Mouse (Mus musculus): ENCODE data around the gene Bdh1.
A peak's percentile ranks its signal among the peaks of the same experiment; 100 is the strongest.
"Not testable (repeated sequence)": the region's sequence is repeated elsewhere in the genome, so short reads cannot be mapped to it uniquely, and the experiment has no call there.

Gene Bdh1

GRCm38 (mm10) chr16:31422000-31422399, at the start of gene Bdh1:
Gene Bdh1, plus strand, starts transcription at chr16:31422280.
- no peak for DNase-seq (ENCODE audit: low spot score in 2 of 2)

- not testable (repeated sequence) for DNase-seq (ENCODE audit: low spot score in 2 of 2)
Observed at GRCm38 (mm10) chr16:31372316-31372715, 49.8 kb upstream of the Bdh1 start.

GRCm38 (mm10) chr16:31375877-31376582, 46.0 kb upstream of the Bdh1 start:
- not testable (repeated sequence) for DNase-seq (ENCODE audit: low spot score in 2 of 2)

DNA sequence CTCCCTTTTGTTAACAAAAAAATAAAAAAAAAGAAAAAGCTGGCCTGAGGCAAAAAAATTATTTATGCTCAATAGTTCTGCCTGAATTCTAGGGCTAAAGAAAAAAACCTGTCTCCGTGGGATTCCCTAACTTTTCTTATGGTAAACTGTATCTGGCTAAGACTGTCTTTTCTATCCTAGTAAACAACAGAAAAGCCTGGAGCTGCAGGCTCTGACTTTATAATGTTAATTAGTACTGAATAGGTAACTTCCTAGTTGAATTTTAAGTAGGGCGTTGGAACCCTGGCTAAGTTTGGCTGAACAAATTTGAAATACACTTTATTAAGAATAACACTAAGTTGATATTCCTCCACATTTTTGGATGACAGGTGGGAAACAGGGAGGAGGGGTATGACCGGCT, 33.8 kb upstream of the Bdh1 start:
- DNase-seq (ENCODE audit: low spot score in 2 of 2) = not testable (repeated sequence)

DNA sequence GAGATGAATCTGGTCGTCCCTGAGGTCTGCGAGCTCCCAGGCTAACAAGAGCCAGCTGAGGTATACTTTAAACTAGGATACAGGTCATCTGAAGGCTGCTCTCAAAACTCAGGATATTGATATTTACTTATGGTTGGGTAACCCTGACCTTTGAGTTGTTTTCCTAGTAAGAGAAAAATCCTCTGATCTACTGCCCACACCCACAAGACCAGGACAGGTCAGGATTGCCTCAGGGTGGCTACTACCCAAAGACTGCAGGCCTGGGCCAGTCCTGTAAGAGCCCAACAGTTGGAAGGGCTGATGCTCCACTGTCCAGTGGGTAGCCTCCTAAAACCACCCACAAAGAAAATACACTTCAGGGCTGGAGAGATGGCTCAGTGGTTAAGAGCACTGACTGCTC, 22.8 kb upstream of the Bdh1 start:
- no peak for DNase-seq (ENCODE audit: low spot score in 2 of 2)

- no peak for DNase-seq (ENCODE audit: low spot score in 2 of 2)
Observed at GRCm38 (mm10) chr16:31400908-31401692, 21.0 kb upstream of the Bdh1 start.

DNA sequence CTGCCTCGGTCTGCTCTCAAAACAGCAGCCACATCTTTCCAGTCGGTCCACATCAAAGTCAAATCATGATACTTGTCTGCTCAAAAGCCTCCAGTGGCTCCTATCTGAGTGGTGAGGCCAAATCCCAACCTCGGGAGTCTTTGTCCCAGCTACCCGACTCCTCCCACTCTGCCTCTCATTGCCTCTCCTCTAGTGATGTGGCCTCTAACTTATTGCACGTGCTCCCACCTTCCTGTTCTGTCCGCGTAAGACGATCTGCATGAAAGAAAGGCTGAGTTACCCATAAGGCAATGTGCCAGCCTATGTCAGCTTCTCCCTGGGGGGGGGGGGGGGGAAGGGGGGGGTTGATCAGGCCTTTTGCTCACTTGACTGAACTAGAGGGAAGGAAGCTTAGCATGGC, 20.0 kb upstream of the Bdh1 start:
- DNase-seq (ENCODE audit: low spot score in 2 of 2) = no peak

DNA sequence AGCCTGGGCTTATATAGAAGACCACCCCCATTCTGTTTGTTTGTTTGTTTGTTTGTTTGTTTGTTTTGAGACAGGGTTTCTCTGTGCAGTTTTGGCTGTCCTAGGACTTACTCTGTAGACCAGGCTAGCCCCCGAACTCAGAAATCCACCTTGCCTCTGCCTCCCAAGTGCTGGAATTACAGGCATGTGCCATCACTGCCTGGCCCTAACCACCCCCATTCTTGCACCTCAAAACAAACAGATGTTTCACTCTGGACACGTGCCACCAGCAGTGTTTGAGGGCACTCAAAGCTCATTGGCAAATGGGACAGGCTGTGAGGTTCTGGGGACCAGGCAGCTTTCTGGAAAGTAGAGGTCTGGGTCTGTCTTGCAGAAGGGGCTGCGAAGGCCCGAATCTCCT, 18.1 kb upstream of the Bdh1 start:
- no peak for DNase-seq (ENCODE audit: low spot score in 2 of 2)

GRCm38 (mm10) chr16:31405040-31405439, 17.0 kb upstream of the Bdh1 start:
- no peak for DNase-seq (ENCODE audit: low spot score in 2 of 2)

DNA sequence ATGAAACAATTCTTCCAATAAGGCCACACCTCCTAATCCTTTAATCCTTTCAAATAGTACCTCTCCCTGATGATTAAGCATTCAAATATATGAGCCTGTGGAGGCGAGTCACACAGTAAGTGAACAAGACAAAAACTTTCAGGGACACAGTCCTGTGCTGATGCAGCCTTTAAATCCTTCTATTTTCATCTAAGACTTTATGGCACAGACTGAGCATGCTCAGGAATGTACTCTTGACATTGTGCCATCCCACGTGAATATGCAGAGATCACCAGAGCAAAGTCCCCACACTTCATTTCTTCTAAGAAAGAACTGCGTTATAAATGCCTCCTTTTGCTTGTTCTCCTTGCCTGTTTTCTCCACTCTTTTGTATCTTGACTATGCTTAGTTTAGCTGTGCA, 14.2 kb upstream of the Bdh1 start:
- DNase-seq (ENCODE audit: low spot score in 2 of 2) = no peak

DNA sequence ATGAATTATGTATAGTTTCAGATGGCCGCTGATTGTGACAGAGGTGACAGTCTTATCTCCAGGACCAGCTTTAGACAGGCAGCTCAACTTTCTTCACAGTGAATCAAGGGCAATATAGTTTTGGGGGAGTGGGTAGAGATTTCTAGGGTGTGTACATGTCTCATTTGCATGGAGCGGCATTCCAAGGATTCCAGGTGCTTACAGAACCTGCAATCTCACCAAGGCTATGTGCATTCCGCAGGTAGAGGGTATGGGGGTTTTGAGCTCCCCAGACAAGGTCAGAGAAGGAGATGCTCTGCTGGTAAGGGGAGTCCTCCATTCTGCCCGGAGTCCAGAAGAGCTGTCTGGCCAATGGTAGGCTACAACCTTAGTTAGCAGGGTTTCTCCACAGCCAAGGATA, 11.1 kb upstream of the Bdh1 start:
- DNase-seq (ENCODE audit: low spot score in 2 of 2) = no peak

DNA sequence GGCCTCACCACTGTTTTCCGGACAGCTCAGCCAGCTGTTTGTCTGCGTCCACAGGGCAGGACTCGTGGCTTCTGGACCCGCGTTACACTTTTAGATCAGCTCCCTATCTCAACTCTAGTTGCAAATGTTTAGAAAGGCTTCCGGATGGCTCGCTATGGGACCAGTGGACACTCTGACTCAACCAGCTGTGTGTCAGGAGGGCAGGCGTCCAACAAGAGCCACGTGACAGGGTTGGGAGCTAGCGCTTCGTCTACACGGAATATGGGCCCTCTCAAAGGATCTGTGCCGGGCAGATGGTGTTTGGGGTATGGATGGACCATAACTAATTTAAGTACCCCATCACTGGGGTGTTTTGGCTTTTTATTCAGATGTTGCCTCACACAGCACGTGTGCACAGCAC, 9.8 kb upstream of the Bdh1 start:
- DNase-seq (ENCODE audit: low spot score in 2 of 2) = no peak

GRCm38 (mm10) chr16:31413777-31414176, 8.3 kb upstream of the Bdh1 start:
- DNase-seq (ENCODE audit: low spot score in 2 of 2) = no peak

DNA sequence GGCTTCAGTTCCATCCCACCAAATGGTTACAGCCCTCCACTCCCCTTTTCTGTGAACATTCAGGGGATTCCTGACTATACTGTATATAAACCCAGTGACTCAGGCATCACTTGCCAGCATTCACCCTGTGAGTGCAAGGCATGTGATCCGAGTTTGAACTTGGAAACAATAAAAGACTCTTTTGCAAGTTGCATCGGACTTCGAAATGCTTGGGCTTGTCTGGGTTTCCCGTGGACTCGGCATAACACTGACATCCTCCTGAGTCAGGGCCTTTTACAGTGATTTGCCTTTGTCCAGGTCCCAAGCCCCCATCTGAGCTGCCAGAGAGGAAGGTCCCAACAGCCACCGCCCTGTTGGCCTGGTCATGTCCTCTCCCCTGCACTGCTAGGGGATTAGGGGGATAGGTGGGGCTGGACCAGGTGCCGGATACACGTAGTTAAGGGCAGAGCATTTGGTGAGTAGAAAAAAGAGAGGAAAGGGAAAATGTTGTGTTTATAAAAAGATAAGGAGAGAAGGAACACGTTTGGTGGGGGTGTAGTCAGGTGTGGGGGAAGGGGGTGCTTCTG, 6.1 kb upstream of the Bdh1 start:
- no peak for DNase-seq (ENCODE audit: low spot score in 2 of 2)

DNA sequence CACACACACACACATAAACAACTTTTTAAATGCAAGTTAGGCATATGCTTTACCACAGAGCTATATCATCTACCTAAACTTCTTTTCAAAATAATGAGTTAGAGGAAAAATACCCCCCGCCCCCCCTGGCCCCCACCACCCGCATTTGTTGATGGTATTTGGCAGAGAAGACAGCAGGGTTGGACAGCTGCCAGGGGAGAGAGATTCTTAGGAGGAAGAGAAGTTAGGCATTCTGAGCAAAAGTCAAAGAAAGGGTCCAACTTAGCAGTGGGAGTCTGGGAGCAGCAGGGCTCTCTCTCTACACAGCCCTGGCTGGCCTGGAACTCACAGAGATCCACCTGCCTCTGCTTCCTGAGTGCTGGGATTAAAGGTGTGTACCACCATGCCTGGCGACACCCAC, 3.4 kb upstream of the Bdh1 start:
- no peak for DNase-seq (ENCODE audit: low spot score in 2 of 2)

DNA sequence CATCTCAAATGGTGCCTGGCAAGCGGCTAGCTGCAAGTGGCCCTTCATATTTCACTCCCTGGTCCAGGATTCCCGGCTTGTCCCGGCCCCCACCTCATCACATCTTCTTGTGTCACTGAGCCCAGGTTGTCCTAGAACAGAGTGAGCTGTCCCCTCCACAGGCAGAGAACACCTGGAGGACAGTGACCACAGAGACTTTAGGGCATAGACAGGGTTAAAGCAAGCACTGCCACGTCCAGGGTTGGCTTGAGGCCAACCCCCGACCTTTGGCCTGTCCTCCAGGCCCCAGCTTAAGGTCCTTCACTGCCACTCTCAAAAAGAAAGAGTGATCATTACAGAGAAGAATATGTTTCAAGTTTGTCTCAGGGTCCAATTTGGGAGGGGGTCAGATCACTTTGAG, 2.6 kb upstream of the Bdh1 start:
- no peak for DNase-seq (ENCODE audit: low spot score in 2 of 2)

- DNase-seq (ENCODE audit: low spot score in 2 of 2) = no peak
Observed at GRCm38 (mm10) chr16:31422722-31423121, 642 bp downstream of the Bdh1 start.

DNA sequence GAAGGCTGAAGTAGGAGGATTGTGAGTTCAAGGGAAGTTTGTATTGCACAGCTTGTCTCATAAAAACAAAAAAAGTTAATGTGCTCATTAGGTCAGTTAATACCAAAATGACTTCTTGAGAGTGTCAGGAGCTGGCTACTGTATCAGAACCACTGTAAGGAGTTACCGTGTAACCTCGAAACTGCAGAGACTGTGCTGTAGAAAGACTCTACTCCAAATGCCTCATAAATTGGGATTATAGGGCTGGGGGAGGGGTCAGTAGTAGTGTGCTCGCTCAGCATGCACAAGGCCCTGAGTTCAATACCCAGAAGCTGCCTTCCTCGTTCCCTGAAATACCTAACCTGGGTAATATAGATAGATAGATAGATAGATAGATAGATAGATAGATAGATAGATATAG, 1.3 kb downstream of the Bdh1 start:
- DNase-seq (ENCODE audit: low spot score in 2 of 2) = no peak

DNA sequence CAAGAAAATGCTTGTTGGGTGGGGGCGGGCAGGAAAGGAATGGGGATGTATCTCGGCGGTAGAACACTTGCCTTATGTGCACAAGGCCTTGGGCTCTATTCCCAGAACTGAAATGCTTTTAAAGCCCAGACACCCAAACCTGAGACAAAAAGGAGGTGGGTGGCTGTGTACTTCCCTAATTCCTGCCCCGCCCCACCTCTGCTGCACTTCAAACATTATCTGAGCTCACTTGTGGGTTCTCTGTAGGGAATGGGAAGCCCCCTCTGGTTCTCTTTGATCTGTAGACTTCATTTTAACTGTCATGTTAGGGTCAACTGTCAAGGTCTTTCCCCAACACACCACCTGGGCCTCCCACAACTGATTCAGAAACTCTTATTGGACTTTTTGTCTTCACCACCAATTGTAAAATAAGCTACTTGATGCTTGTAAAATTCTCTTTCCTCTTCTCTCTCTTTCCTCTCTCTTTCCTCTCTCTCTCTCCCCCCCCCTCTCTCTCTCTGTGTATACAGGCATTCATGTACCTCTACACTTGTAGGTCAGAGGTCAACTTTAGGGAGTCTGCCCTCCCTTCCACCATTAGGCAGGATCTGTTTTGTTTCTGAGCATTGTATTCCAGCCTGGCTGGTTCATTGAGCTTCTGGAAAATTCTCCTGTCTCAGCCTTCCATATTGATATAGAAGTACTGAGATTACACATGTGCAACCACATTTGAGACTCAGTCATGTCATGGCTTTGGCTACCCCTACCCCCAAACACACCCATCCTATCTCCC, 2.5 kb downstream of the Bdh1 start:
- DNase-seq (ENCODE audit: low spot score in 2 of 2) = no peak

- DNase-seq (ENCODE audit: low spot score in 2 of 2) = peak; percentile 55 to 64
Observed at GRCm38 (mm10) chr16:31425508-31425907, 3.4 kb downstream of the Bdh1 start.

DNA sequence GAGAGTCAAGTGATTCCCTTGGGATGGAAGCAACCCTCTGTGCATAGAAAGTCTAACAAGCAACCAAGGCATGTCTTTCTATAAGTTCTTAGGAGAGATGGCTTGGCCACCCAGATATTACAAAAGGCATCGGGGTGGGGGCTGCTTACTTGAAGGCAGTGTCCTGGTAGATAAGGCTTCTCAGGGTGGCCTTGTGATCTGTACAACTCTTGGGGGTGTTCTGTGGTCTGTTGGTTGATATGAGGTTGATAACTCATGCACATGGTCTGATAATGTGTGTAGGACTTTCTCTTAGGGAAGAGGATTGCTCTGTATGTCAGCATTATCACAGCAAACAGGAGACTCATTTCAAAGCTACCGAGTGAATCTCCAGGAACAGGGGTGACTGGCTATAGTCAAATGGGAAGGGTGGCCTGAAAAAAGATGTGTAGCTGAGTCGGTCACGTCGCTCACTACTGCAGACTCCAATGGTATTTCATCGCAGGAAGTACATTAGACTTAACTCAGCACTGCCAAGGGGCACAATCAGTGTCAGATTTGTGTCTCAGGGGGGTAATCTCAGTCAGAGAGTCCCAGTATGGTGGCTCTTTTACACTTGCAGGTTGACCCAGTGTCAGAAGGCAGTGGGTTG, 4.5 kb downstream of the Bdh1 start:
- no peak for DNase-seq (ENCODE audit: low spot score in 2 of 2)

GRCm38 (mm10) chr16:31428335-31428674, 6.2 kb downstream of the Bdh1 start:
- DNase-seq (ENCODE audit: low spot score in 2 of 2) = no peak

Data from frontal cortex, postnatal 25 days (tissue).